Mouse (Mus musculus): ENCODE results near the gene Cpn1.

DNA sequence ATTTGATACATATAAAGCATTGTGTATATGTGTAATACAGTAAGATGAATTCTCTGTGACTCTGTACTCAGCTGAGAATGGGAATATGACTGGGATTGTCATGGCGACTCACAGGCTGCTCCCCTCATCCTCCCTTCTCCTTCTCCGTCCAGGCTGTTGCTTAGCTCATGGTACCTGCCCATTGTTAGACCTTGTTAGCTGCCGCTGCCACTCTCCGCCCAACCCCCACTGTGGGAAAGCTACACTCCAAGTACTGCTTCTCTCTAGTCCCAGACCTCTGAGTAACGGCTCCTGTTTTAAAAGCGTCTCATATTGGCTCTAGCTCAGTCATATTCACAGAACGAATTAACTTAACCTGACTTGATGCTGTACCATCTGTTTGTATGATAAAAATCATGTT lies 33.4 kb upstream of the Cpn1 start:
- TF ChIP-seq CTCF (IDR thresholded peaks at IDR 0.05; ENCODE audit: borderline replicate concordance, control insufficient read depth, extremely low read depth, insufficient read depth, low read length, poor library complexity): no peak
- TF ChIP-seq POLR2A (IDR thresholded peaks at IDR 0.05; ENCODE audit: control insufficient read depth, extremely low read depth, insufficient read depth, low read length, poor library complexity): no peak
